Mouse (Mus musculus): ENCODE measurements around the gene Phf19.

Phf19 gene

GRCm38 (mm10) chr2:34896821-34897460 lies 16.9 kb downstream of the Phf19 start:
- DNase-seq (ENCODE audit: low spot score in 2 of 2): no peak

GRCm38 (mm10) chr2:34895503-34896113 lies 18.2 kb downstream of the Phf19 start:
- no peak for DNase-seq (ENCODE audit: low spot score in 2 of 2)

- DNase-seq (ENCODE audit: low spot score in 2 of 2): no peak
These were observed 19.9 kb downstream of the Phf19 start for GRCm38 (mm10) chr2:34893950-34894349.

- no peak for DNase-seq (ENCODE audit: low spot score in 2 of 2)
These were observed 29.6 kb downstream of the Phf19 start for GRCm38 (mm10) chr2:34884186-34884585.

GRCm38 (mm10) chr2:34883190-34883589 lies 30.6 kb downstream of the Phf19 start:
- DNase-seq (ENCODE audit: low spot score in 2 of 2): no peak

GRCm38 (mm10) chr2:34882757-34883156 lies 31.1 kb downstream of the Phf19 start:
- no peak for DNase-seq (ENCODE audit: low spot score in 2 of 2)

- no peak for DNase-seq (ENCODE audit: low spot score in 2 of 2)
These were observed 33.8 kb downstream of the Phf19 start for GRCm38 (mm10) chr2:34880054-34880453.

GRCm38 (mm10) chr2:34874816-34875345 lies 38.9 kb downstream of the Phf19 start, which contains the start of gene Psmd5:
Psmd5 (minus strand) TSS chr2:34874968.
- no peak for DNase-seq (ENCODE audit: low spot score in 2 of 2)

- DNase-seq (ENCODE audit: low spot score in 2 of 2): no peak
These were observed 39.6 kb downstream of the Phf19 start, which contains the start of gene Cutal for GRCm38 (mm10) chr2:34874271-34874670. Cutal (plus strand) TSS chr2:34874396.

GRCm38 (mm10) chr2:34870520-34871474 lies 43.0 kb downstream of the Phf19 start:
- DNase-seq (ENCODE audit: low spot score in 2 of 2): peak; percentile 93 to 94

- no peak for DNase-seq (ENCODE audit: low spot score in 2 of 2)
These were observed 44.1 kb downstream of the Phf19 start for GRCm38 (mm10) chr2:34869680-34870079.

GRCm38 (mm10) chr2:34857728-34858127 lies 56.1 kb downstream of the Phf19 start:
- DNase-seq (ENCODE audit: low spot score in 2 of 2): no peak

GRCm38 (mm10) chr2:34855265-34855664 lies 58.6 kb downstream of the Phf19 start:
- DNase-seq (ENCODE audit: low spot score in 2 of 2): no peak

- no peak for DNase-seq (ENCODE audit: low spot score in 2 of 2)
These were observed 66.1 kb downstream of the Phf19 start for GRCm38 (mm10) chr2:34847702-34848101.
